Mouse (Mus musculus) spleen, postnatal 14 days (tissue): Measurements from ENCODE around the gene Sufu.

ENCODE experiments used
- DNase-seq, 2 experiments: peaks; one replicate each; pipeline ENCODE4 v3.0.0; 2021 to 2022; ENCODE audit warnings: low spot score in 2 of 2

The Sufu gene

DNA sequence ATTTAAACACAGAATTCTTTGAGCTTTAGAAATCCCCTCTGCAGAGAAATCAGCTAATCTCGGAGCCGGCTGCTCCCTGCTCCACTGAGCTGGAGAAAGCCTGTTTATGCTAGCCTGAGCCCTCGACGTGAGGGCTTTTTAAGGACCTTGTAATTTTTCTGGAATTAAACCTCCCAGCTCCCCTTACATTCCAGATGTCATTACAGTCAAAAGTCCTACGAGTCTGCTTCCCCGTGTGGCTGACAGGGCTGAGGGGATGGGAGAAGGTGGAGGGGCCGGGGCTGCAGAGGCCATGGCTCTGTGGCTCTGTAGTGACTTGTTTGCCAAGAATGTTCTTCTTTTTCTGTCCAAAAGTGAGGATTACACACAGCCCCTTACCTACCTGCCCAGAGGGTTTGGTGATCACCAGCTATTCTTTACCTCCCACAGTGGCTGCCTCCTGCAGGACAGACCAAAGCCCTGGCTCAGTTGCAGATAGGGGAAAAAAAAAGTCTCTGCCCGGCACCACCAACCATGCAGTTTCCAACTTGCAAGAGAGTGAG, 133.8 kb downstream of the Sufu start:
- DNase-seq: no peak

DNA sequence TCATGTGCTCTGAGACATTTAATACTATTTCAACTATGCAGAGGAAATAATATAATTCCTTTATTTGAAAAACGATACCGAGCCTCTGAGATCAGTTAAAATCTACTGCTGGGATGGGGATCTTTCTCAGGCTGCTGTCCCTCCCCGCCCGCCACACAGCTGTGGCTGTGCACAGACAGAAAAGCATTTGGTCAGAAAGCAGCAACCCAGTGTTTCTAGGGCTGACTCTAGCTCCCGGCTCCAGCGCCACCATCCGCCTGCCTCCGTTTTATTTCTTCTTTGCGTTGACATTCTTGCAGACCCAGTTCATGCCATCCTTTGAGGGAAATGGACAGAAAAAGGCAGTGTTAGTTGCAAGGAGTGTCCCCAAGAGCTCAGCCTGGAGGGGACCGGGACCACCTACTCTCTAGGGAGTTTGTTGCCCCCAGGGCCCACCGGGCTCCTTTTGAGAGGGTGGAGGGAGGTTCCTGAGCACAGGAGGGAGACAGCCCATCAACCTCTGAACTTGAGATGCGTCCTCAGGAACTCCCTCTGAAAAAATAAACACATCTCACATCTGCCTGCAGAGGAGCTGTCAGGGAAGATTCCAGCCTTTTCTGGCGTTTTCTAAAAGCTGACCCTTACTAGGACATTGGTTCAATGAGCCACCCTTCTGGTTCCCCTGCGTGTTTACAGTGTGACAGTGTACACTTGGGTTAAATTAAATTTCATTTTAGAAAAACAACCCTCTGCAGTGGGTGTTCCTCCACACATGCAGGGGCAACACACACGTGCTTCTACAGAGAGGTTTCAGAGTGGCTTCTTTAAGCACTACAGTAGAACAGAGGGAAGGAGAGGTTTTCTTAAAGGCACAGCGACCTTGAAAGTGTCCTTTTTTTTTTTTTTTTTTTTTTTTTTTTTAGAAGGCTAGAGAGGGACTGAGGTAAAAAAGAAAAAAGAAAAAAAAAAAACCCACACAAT, 134.7 kb downstream of the Sufu start:
- DNase-seq: no peak

DNA sequence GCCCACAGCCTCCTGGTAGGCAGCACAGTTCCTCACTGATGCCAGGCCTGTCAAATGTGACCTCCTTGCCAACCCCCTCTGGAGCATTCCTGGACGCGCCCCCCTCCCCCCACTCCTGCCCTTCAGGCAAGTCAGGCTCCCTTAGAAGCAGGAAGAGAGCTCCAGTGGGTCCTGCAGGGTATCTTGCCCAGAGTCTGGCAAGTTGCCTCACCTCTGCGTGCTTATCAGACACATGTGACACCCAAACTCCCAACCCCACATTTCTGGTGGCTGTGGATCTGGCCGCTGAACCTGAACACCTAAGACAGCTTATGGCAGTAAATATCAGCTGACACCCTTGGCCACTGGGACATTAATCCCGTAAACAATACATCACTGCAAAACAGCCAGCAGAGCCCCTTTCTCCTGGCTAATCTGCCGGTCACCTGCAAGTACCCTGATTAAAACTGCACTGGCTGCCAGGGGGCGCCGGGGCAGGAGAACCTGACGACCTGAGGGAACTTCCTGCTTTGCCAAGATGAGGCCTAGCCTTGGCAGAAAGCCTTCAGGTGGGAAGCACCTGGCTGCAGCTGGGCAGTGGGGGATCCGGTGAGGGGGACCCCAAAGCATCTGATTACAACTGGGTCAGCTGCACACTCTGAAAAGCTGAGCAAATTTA, 135.5 kb downstream of the Sufu start:
- no peak for DNase-seq

DNA sequence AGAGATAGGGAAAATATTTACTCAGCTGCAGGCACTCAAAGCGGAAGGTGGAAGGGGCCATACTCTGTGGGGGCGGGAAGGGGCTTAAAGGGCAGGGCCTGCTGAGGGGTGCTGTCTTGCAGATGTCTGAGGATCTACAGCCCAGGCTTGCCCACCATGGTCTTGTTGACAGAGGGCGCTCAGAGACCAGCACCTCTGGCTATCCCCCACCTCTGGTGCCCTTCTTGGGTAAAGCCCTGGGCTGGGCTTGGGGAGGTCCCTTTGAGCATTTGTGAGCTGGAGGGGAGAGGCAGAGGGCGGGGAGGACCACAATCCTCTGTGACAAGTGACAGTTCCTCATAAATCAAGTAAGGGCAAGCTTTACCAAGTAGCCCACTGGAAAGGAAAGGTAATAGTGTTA, 136.4 kb downstream of the Sufu start:
- no peak for DNase-seq

DNA sequence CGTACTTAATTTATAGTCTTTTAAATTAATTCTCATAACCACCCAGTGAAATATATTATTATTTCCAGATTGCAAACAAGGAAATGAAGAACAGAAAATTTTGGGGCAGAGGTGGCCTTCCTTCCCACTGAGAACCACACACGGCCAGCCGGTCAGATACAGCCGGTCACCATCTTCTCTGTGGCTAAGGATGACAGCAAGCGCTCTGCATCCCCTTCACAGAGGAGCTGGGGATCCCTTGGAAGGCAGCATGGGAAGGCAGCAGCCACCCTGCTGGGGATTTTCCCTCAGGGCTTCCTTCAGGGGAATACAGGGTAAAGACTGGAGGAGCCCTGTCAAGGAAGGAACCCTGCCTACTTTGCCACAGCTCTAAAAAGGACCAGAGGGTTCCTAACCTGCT, 136.8 kb downstream of the Sufu start:
- DNase-seq: no peak

DNA sequence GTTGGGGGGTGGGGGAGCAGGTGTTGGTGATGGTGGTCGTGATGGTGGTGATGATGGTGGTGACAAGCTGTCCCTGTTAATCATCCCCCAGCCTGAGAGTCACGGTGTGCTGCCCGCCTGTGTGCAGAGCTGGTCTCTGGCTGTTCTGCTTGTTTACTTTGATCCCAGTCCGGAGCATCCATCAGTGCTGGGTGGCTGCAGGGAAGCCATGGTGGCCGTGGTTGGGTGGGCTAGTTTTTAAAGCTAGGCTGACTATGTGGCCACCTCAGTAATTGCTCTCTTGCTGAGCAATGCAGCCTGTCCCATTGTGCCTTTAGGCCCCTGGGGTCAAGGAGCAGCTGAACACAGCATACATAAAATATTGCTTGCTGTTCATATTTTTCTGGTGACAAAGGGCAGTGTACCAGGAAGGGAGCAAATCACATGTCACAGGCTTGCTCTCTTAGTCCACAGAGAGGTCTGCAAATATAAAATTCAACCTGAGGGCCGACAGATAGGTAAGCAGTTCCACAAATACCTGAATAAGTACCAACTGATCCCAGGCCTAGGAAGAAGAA, 137.9 kb downstream of the Sufu start:
- DNase-seq: no peak

DNA sequence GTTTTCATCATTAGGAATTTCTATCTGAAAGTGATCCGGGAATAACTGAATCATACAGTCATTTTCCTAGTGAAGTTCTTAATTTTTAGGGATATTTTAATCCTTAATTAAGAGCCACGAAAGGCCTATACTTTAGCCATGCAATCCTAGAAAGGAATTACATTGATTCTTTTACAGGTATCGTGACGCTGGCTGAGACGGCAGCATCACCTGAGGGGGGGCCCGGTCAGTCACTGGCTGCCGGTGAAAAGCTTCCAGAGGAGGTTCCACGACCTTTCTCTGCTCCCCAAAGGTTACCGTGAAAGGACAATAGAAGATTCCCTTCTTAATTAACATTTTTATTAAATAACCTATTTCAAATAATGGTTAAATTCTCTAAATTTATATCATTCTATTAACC, 140.7 kb downstream of the Sufu start:
- no peak for DNase-seq

DNA sequence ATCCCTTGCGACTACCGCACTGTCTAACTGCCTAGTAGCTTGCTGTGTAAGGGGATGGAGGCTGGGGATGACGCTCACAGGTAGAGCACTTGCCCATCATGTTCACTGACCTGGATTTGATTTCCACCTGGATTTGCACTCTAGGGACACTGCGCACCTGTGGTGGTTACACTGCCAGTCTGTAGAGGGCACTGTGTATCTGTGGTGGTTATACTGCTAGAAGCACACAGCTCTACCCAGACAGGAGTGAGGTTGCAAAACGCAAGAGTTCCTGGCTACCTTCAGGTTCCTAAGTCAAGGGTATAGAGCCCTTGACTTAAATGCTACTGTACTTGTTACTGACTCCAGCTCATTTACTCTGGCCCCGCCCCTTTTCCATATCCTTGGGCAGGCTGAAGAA, 141.5 kb downstream of the Sufu start:
- DNase-seq: no peak
